Mouse (Mus musculus) gastrocnemius, adult 8-10 months (tissue): ENCODE results near the gene Tmem186. TPM values are rescaled to one million over a fixed set of nuclear protein-coding genes. Genes with fewer than 3 reads are reported as not detected.

Experiments used
- DNase-seq, 2 experiments: peaks; one replicate each; pipeline ENCODE4 v3.0.0; 2022; ENCODE audit warnings: low spot score in 2 of 2
- microRNA-seq: library from miRNA; unstranded; fragments of <30 nt; microRNA quantifications from one replicate; pipeline ENCODE4 v1.2.0, GENCODE M21; 2022
- total RNA-seq, 4 experiments: library from RNA; stranded (reverse); gene quantifications; 2 replicates each; pipeline ENCODE4 v1.2.4; 2022

Tmem186 gene
- total RNA-seq, 4 experiments from 2014 or later: 13.1 to 15.3 (median 14.2) TPM

- DNase-seq: no peak
These were observed 24.5 kb downstream of the Tmem186 start for GRCm38 (mm10) chr16:8613039-8613438.

- DNase-seq: no peak
These were observed 25.1 kb downstream of the Tmem186 start for GRCm38 (mm10) chr16:8612214-8613005.

GRCm38 (mm10) chr16:8610397-8610796 is 27.1 kb downstream of the Tmem186 start:
- no peak for DNase-seq

- DNase-seq: no peak
These were observed 33.7 kb downstream of the Tmem186 start for GRCm38 (mm10) chr16:8603789-8604188.

GRCm38 (mm10) chr16:8597516-8597915 is 40.0 kb downstream of the Tmem186 start:
- DNase-seq: no peak

- DNase-seq: no peak
These were observed 41.2 kb downstream of the Tmem186 start for GRCm38 (mm10) chr16:8596336-8596735.

- DNase-seq: no peak
These were observed 42.1 kb downstream of the Tmem186 start for GRCm38 (mm10) chr16:8595411-8595810.

GRCm38 (mm10) chr16:8585056-8585455 is 52.5 kb downstream of the Tmem186 start:
- DNase-seq: no peak

- no peak for DNase-seq
These were observed 53.3 kb downstream of the Tmem186 start for GRCm38 (mm10) chr16:8584248-8584647.

Small RNA genes within 50 kb of the gene (microRNA-seq; reads per million reads assigned to microRNA genes)
- gene Gm22137: not detected

Other genes with a start within 250 kb of the Tmem186 start
- gene Tmem114, start 212.6 kb downstream of the Tmem186 start, total RNA-seq: not detected
- gene Mettl22, start 166.9 kb downstream of the Tmem186 start, total RNA-seq: 10 to 100 TPM; 76.5 to 91.7 (median 85.3) TPM
- 1 to 10 TPM in 3 of 4 experiments, under 1 TPM in 1; 0.94 to 1.8 (median 1.5) TPM for gene Abat, start 124.3 kb downstream of the Tmem186 start, total RNA-seq
- 10 to 100 TPM; 13.1 to 21.2 (median 16.5) TPM for gene Pmm2, start within 50 bp of the Tmem186 start, total RNA-seq
- gene Carhsp1, start 34.4 kb upstream of the Tmem186 start, total RNA-seq: 1 to 10 TPM; 3.9 to 5.7 (median 5.3) TPM
- not detected for gene Gm5767, start 43.1 kb upstream of the Tmem186 start, total RNA-seq
- gene Usp7, start 154.6 kb upstream of the Tmem186 start, total RNA-seq: 10 to 100 TPM; 51.1 to 62.5 (median 60.0) TPM
- 100 to 1,000 TPM in 2 of 4 experiments, 10 to 100 TPM in 2; 97.6 to 111 (median 103) TPM for gene 1810013L24Rik, start 192.4 kb upstream of the Tmem186 start, total RNA-seq